Mouse (Mus musculus) gastrocnemius, adult 18-20 months (tissue): ENCODE data around the gene Sept9. TPM values are rescaled to one million over a fixed set of nuclear protein-coding genes. Genes with fewer than 3 reads are reported as not detected.

Experiments used
- DNase-seq: peaks from one replicate; pipeline ENCODE4 v3.0.0; 2021; ENCODE audit warnings: low spot score
- total RNA-seq, 2 experiments: library from RNA; stranded (reverse); gene quantifications; 2 replicates each; pipeline ENCODE4 v1.2.3; 2021

Sept9 gene
- total RNA-seq, 2 experiments from 2014 or later: 8.0 to 16.1 TPM

- DNase-seq: no peak
Observed at GRCm38 (mm10) chr11:117287792-117288191, 88.3 kb downstream of the Sept9 start.

- no peak for DNase-seq
Observed at GRCm38 (mm10) chr11:117288765-117289164, 89.3 kb downstream of the Sept9 start.

GRCm38 (mm10) chr11:117291271-117292059 is 92.0 kb downstream of the Sept9 start:
- DNase-seq: no peak

GRCm38 (mm10) chr11:117292446-117292845 is 93.0 kb downstream of the Sept9 start:
- DNase-seq: no peak

GRCm38 (mm10) chr11:117295266-117295665 is 95.8 kb downstream of the Sept9 start:
- DNase-seq: no peak

GRCm38 (mm10) chr11:117296116-117296499 is 96.6 kb downstream of the Sept9 start:
- no peak for DNase-seq

GRCm38 (mm10) chr11:117296500-117297189 is 97.2 kb downstream of the Sept9 start:
- DNase-seq: no peak

GRCm38 (mm10) chr11:117297190-117297829 is 97.8 kb downstream of the Sept9 start:
- no peak for DNase-seq

- DNase-seq: no peak
Observed at GRCm38 (mm10) chr11:117299741-117300140, 100.3 kb downstream of the Sept9 start.

GRCm38 (mm10) chr11:117300809-117301208 is 101.3 kb downstream of the Sept9 start:
- DNase-seq: no peak

- DNase-seq: no peak
Observed at GRCm38 (mm10) chr11:117301716-117302115, 102.3 kb downstream of the Sept9 start.

GRCm38 (mm10) chr11:117302371-117302770 is 102.9 kb downstream of the Sept9 start:
- no peak for DNase-seq

- DNase-seq: no peak
Observed at GRCm38 (mm10) chr11:117305509-117306188, 106.2 kb downstream of the Sept9 start.

- DNase-seq: no peak
Observed at GRCm38 (mm10) chr11:117306311-117307088, 107.0 kb downstream of the Sept9 start.

- peak; percentile 44 for DNase-seq
Observed at GRCm38 (mm10) chr11:117307895-117308786, 108.7 kb downstream of the Sept9 start.

- DNase-seq: no peak
Observed at GRCm38 (mm10) chr11:117309108-117309917, 109.9 kb downstream of the Sept9 start.

GRCm38 (mm10) chr11:117309918-117310287 is 110.4 kb downstream of the Sept9 start:
- DNase-seq: peak; percentile 80

GRCm38 (mm10) chr11:117310341-117311107 is 111.1 kb downstream of the Sept9 start:
- no peak for DNase-seq
